Mouse (Mus musculus): ENCODE results near the gene Usp16.

DNA sequence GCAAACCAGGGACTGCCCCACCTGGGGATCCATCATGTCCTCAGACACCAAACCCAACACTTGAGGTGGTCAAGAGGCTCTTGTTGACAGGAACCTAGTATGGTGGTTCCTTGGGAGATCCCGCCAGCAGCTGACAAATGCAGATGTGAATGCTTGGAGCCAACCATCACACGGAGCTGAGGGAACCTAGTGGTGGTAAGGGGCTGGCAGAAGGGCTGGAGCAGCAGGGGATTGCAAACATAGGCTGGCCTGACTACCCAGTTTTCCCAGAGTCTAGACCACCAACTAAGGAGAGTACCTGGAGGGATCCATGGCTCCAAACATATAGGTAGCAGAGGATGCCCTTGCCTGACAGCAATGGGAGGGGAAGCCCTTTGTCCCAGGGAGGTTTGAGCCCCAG, 1.3 kb upstream of the Usp16 start:
- TF ChIP-seq GATA1 (IDR thresholded peaks at IDR 0.05; ENCODE audit: borderline replicate concordance, low read length) (no peak), FLI1 (IDR thresholded peaks at IDR 0.05; ENCODE audit: low read length) (no peak)

All from megakaryocyte, embryonic 14.5 days (primary cell).